8 mouse cellular contexts compared by ENCODE assay signal in the genomic region with DNA sequence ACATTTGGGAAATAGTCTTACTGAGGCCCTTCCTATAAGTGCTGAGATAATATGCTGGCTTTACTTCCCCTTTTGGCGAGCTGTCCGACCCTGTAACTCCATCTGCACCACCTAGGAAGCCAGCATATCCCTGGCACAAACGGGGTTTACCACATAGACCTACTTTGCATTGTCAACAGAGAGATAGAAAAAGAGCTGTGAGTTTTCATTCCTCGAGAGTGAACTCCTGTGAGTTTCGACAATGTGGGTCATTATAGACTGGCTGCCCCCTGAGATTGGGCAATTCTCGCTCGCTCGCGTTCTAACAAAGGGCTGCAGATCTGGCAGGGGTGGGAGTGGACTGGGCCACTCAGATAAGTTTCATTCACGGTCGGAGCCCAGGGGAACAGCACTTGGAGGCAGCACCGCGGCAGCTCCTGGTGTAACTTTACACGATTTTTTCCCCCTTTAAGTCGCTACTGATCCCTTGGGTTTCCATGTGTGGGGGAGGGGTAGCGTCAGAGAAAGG.
DNase-seq lines count a peak whose midpoint lies in the region; ATAC-seq lines count a peak whose summit lies in the region.

No protein-coding gene starts in this region.

- peak overlapping the region; percentile 39 for H3K4me2 ChIP-seq in embryonic facial prominence, embryonic 11.5 days (ENCODE audit: low read depth, low read length)
- H3K4me2 ChIP-seq in hindbrain, embryonic 13.5 days, result peak overlapping the region; percentile 64
- H3K4me2 ChIP-seq in liver, embryonic 16.5 days (ENCODE audit: low read depth, low read length), result peak overlapping the region; percentile 50
- H3K4me2 ChIP-seq in stomach, embryonic 15.5 days, result peak overlapping the region; percentile 54

- DNase-seq in cerebellum, postnatal 25 days, result peak; percentile 11 to 15
- no peak for DNase-seq in cerebellum, adult 11-12 months
- peak; percentile 74 for DNase-seq in embryonic facial prominence, embryonic 11.5 days (ENCODE audit: low spot score)
- no peak for DNase-seq in gastrocnemius, adult 8-10 months (ENCODE audit: low spot score in 2 of 2)

- peaks cover 3% of the 10 kb centered on the region for H3K4me1 ChIP-seq in embryonic facial prominence, embryonic 11.5 days (ENCODE audit: control insufficient read depth, insufficient read depth, low read length)
- peaks cover 26% of the 10 kb centered on the region for H3K4me1 ChIP-seq in hindbrain, embryonic 13.5 days (replicated peaks)
- H3K4me1 ChIP-seq in liver, embryonic 16.5 days (ENCODE audit: control insufficient read depth, low read depth, low read length), result peaks cover 16% of the 10 kb centered on the region
- H3K4me1 ChIP-seq in stomach, embryonic 15.5 days, result peaks cover 14% of the 10 kb centered on the region

- no peaks in the 10 kb centered on the region for H3K27me3 ChIP-seq in embryonic facial prominence, embryonic 11.5 days (ENCODE audit: control insufficient read depth, insufficient read depth, low read length)
- H3K27me3 ChIP-seq in hindbrain, embryonic 13.5 days, result peaks cover 20% of the 10 kb centered on the region
- no peaks in the 10 kb centered on the region for H3K27me3 ChIP-seq in liver, embryonic 16.5 days (ENCODE audit: control insufficient read depth, insufficient read depth, low read depth, low read length)
- no peaks in the 10 kb centered on the region for H3K27me3 ChIP-seq in stomach, embryonic 15.5 days (replicated peaks)

- H3K27ac ChIP-seq in embryonic facial prominence, embryonic 11.5 days (replicated peaks; ENCODE audit: low read depth, low read length), result no peak overlapping the region
- no peak overlapping the region for H3K27ac ChIP-seq in hindbrain, embryonic 13.5 days
- H3K27ac ChIP-seq in liver, embryonic 16.5 days (ENCODE audit: low read length), result peak overlapping the region; percentile 61
- no peak overlapping the region for H3K27ac ChIP-seq in stomach, embryonic 15.5 days

- H3K9me3 ChIP-seq in embryonic facial prominence, embryonic 11.5 days (replicated peaks; ENCODE audit: control insufficient read depth, low read length), result no peaks in the 10 kb centered on the region
- H3K9me3 ChIP-seq in hindbrain, embryonic 13.5 days, result no peaks in the 10 kb centered on the region
- H3K9me3 ChIP-seq in liver, embryonic 16.5 days (replicated peaks; ENCODE audit: control insufficient read depth, low read length), result no peaks in the 10 kb centered on the region
- no peaks in the 10 kb centered on the region for H3K9me3 ChIP-seq in stomach, embryonic 15.5 days

- 3% methylated on average over 16 of the region's 16 CpGs for WGBS in embryonic facial prominence, embryonic 11.5 days
- 6% methylated on average over 16 of the region's 16 CpGs for WGBS in hindbrain, embryonic 13.5 days
- WGBS in liver, embryonic 16.5 days (ENCODE audit: insufficient replicate concordance), result under 1% methylated on average over 16 of the region's 16 CpGs
- WGBS in stomach, embryonic 15.5 days, result 14% methylated on average over 16 of the region's 16 CpGs

- peak overlapping the region; percentile 29; the same call in 1 of the 2 replicates for H3K9ac ChIP-seq in embryonic facial prominence, embryonic 11.5 days (replicated peaks; ENCODE audit: low read length)
- peak overlapping the region; percentile 56; the same call in 1 of the 2 replicates for H3K9ac ChIP-seq in hindbrain, embryonic 13.5 days
- H3K9ac ChIP-seq in liver, embryonic 16.5 days (ENCODE audit: low read depth, low read length), result no peak overlapping the region
- H3K9ac ChIP-seq in stomach, embryonic 15.5 days, result no peak overlapping the region

- peak overlapping the region; percentile 17; the same call in 1 of the 2 replicates for H3K4me3 ChIP-seq in embryonic facial prominence, embryonic 11.5 days (ENCODE audit: low read depth, low read length)
- peak overlapping the region; percentile 31 for H3K4me3 ChIP-seq in hindbrain, embryonic 13.5 days
- H3K4me3 ChIP-seq in liver, embryonic 16.5 days (ENCODE audit: low read depth, low read length), result peak overlapping the region; percentile 26
- H3K4me3 ChIP-seq in stomach, embryonic 15.5 days (replicated peaks), result peak overlapping the region; percentile 24; the same call in 1 of the 2 replicates

- ATAC-seq in embryonic facial prominence, embryonic 11.5 days (replicated peaks; ENCODE audit: insufficient number of reproducible peaks, low FRiP score, low TSS enrichment, low read depth), result peak; percentile 53; the same call in 1 of the 2 replicates
- peak; percentile 63 for ATAC-seq in hindbrain, embryonic 13.5 days (ENCODE audit: low FRiP score)
- ATAC-seq in liver, embryonic 16.5 days (ENCODE audit: low read depth), result peak; percentile 53
- ATAC-seq in stomach, embryonic 15.5 days (ENCODE audit: insufficient read depth, low FRiP score, low read depth), result peak; percentile 69
- ATAC-seq in inflammation-experienced regulatory T-cells, adult 6 months, result no peak

- H3K36me3 ChIP-seq in embryonic facial prominence, embryonic 11.5 days (replicated peaks; ENCODE audit: control insufficient read depth, insufficient read depth, low read depth, low read length), result no peaks in the 10 kb centered on the region
- H3K36me3 ChIP-seq in hindbrain, embryonic 13.5 days, result no peaks in the 10 kb centered on the region
- no peaks in the 10 kb centered on the region for H3K36me3 ChIP-seq in liver, embryonic 16.5 days (ENCODE audit: control insufficient read depth, insufficient read depth)
- H3K36me3 ChIP-seq in stomach, embryonic 15.5 days, result no peaks in the 10 kb centered on the region

Comparison
In these comparisons a context has a peak if more than half of its experiments do, and no peak if none do; other contexts are left out.
1. DNase-seq: peak in cerebellum, postnatal 25 days (2 of 2) and embryonic facial prominence, embryonic 11.5 days (single experiment); none in cerebellum, adult 11-12 months (single experiment) and gastrocnemius, adult 8-10 months (0 of 2).
2. H3K9ac ChIP-seq: peak in embryonic facial prominence, embryonic 11.5 days (single experiment) and hindbrain, embryonic 13.5 days (single experiment); none in liver, embryonic 16.5 days (single experiment) and stomach, embryonic 15.5 days (single experiment).
3. Peak in every context shown above with its lines, with median percentiles within 50 percentile points of each other: H3K4me2 ChIP-seq and H3K4me3 ChIP-seq.